Mouse (Mus musculus): ENCODE results near the gene Cenpb.
"Not testable (repeated sequence)": the region's sequence is repeated elsewhere in the genome, so short reads cannot be mapped to it uniquely, and the experiment has no call there.

The Cenpb gene

DNA sequence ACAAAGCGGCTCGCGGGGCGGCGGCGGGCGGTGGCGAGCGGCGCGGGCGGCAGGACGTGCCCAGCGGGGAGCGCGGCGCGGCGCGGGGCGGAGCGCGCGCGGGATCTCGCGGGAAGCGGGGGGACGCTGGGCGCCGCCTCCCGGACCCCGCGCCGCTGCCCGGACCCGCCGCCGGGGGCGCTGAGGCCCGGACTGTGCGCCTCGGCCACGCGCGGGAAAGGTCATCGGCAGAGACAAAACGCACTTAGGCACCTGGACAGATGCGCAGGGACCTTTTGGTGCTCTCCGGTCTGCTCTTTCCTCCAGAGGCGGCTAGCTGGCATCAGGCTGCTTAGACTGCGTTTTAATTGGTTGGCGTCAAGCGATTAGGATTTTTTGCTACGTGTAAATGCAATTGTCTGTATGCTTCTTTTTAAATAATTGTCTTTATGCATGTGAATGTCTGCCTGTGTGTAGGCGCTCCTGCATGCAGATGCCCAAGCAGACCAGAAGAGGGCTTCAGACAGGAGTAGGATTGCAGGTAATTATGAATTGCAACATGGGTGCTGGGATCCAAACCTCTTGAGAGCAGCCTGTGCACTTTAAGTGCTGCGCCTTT is at the start of gene Cenpb:
Gene Cenpb, minus strand, starts transcription at position 78 of the 598 bp plus-strand sequence.
- peak; percentile 68 for DNase-seq (ENCODE audit: low read depth, low spot score)

DNA sequence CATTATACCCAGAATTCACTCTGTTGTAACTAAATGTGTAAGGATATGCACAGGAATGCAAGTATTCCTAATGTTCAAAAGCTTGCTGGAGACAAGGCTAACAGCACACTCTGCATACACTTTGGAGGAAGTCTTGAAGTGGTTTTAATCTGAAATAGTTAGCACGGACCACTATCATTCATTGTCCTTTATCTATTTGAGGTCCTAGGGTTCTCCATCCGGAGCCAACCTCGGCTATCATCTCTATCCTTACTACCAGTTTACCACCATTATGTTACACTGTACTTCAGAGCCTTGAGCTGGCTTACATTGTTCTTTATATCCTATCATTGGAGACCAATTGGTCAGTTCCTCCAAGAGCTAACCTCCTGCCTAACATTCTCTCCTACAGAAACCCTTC is 47.4 kb upstream of the Cenpb start:
- DNase-seq (ENCODE audit: low read depth, low spot score): no peak

DNA sequence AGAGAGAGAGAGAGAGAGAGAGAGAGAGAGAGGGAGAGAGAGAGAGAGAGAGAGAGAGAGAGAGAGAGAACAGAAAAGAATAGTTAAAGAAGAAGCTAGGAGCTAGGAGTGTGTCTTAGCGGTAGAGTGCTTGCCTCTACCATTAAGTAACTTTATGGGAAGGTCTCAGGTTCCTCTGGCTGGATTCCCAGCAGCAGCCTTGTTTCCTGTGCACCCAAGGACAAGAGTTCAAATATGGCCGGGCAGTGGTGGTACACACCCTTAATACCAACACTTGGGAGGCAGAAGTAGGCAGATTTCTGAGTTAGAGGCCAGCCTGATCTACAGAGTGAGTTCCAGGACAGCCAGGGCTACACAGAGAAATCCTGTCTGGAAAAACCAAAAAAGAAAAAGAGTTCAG is 46.8 kb upstream of the Cenpb start:
- DNase-seq (ENCODE audit: low read depth, low spot score): not testable (repeated sequence)

DNA sequence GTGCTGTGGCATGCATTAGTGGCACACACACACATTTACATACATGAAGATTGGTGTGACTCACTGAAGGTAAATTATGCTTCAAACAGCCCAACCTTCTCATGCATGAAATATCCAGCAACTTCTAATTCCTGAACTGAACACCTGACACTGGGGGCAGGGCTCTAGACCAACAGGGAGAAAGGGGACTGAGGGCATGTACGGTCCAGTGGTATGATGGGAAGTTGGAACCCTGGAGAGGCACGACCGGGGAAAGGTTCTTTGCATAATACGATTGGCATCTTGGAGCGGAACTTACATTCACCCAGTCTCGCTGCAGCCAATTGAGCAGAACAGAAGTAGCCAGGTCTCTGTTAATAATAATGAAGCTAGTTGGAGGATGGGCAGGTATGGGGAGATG is 45.3 kb upstream of the Cenpb start:
- DNase-seq (ENCODE audit: low read depth, low spot score): no peak

DNA sequence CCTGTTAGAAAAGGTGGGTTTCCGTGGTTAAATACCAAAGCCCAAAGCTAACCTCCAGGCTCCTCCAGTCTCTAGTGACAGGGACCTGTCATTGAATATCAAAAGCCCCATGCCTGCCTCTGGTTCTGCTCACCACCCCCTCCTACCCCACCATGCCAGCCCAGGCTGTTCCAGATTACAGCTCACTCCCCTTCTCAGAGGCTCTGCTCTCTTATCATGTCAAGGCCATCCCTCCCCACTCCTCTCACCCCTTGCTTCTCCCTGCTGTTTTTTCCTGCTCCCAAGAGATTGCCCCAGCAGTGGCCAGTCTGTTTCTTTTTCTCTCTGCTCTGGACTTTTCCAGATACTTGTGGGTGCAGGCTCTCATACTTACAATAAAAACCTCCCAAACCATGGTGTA is 43.7 kb upstream of the Cenpb start:
- DNase-seq (ENCODE audit: low read depth, low spot score): no peak

DNA sequence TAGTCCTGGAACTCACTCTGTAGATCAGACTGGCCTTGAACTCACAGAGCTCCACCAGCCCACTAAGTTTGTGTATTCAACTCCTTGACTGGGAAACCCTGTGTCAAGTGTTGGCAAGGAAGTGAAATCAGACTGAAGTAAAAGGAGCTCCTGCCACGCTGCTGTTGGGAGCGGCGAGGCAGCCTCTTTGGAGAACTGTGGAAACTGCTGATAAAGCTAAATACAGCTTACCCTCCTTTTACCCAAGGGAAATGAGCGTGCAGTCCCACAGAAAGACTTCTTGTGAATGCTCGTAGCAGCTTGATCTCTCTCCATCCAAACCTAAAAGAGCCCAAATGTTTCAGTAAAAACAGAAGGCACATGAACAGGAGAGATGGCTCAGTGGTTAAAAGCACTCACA is 42.7 kb upstream of the Cenpb start:
- DNase-seq (ENCODE audit: low read depth, low spot score): no peak

DNA sequence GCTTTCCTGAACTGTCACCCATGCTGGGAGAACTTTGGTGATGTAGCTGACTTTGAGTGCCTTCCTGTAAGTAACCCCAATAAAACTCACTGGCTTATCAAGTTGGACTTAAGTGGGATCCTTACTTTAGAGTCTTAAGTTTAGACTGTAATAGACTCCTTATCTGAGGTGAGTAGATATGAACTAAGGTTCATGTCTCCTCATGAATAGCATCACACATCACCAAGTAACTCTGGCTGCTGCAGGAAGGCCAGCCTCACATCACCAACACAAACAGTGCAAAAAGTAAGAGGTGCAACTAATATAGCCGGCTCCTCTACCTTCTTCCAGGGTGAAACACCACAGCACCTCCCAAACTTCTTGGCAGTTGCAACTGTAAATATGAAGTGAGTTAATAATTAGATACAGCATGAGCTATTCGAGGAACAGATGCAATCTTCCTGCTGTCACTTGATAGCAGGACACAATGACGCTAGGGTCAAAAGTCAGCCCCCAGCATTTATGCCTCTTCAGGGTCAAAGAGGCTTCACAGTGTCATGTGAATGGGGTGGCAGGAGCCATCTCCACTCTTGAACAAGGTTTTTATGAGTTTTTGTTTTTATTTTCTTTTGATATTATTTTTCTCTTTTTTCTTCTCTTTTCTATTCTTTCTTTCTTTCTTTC is 42.1 kb upstream of the Cenpb start:
- DNase-seq (ENCODE audit: low read depth, low spot score): no peak

DNA sequence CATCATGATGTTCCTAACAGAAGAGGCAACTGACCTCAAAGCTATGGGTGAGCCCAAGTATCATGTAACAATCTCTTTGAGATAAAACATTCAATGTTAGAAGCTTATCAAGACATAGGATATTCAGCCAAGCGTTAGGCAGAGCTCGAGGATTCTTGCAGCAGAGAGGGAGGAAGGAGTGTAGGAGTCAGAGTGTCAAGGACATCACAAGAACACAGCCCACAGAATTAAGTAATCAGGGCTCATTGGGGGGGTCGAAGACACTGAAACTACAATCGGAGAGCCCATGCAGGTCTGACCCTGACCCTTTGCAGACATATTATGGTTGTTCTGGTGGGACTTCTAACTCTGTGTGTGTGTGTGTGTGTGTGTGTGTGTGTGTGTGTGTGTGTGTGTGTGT is 40.2 kb upstream of the Cenpb start:
- DNase-seq (ENCODE audit: low read depth, low spot score): no peak

DNA sequence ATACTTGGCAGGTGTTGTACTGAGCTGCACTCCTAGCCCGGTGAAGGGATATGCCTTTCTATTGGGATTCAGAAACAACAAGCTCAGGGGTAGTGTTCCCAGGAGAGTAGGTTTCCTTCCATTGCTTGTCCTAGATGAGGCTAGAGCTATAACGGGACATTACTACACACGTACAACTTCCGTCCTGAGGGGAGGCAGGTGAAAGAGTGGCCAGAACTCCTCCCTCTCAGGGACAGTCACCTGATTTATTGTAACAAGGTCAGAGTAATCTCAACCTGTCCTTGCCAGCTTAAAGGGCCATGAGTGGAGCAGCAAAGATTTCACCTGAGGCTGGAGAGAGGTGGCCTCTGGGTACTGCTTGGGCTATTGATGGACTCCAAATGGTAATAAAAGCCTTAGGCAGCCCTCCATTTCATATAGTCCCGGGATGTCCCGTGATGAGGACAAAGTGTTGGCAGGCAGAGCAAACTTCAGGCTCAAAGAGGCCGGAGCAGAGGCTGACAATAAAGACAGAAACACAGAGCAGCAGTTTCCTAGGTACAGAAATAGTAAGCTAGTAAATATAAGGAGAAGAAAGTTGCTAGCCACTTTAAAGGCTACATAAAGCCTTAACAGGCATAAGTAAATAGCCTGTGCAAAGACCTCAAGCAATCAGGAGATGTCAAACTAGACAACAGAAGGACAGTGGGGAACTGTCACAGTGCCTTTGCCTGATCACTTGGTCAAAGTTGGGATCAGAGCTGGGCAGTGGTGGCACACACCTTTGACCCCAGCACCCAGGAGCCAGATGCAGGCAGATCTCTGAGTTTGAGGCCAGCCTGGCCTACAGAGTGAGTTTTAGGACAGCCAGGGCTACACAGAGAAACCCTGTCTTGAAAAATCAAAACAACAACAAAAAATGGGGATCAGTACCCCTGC is 36.3 kb upstream of the Cenpb start:
- no peak for DNase-seq (ENCODE audit: low read depth, low spot score)

DNA sequence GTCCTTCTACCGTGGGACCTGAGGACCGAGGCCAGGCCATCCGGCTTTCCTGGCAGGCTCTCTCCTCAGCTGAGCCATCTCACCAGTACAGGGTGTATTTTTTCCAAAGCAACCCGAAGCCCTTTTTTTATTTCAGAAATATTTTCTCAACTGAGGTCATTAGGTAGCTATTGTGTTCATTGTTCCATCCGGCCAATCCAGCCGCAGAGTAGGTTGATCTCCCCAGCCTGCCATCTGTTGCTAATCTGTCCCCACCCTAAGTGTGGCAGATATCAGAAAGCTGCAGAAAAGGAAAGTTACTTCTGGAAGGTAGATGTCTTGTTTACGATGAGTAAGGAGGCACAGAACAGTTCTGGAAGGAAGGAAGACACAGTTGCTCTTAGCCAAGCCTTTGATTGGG is 33.9 kb upstream of the Cenpb start:
- no peak for DNase-seq (ENCODE audit: low read depth, low spot score)

DNA sequence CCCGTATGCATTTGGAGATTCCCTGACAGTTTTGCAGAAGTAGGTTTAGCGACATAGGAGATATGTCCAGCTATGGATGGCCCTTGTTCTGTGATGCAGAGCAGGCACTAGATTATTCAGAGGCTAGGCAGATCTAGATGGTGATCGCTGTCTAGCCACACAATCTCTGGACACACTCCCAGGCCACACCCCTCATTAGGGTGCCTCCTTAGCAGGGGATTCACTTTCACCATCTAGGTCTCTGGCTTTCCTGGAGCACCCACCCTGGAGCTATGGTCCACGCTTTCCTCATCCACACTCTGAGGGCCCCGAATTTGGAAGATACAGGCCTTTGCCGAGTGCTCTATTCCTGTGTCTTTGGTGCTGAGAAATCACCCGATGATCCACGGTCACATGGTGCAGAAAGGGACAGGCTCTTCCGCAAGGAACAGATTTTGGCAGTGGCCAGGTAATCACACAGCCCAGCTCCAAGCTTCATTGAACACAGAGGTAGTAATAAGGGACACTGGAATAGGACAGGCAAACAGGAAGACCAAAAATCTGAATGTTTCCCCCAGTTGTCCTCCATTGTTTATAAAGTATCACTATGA is 31.3 kb upstream of the Cenpb start:
- DNase-seq (ENCODE audit: low read depth, low spot score): no peak

DNA sequence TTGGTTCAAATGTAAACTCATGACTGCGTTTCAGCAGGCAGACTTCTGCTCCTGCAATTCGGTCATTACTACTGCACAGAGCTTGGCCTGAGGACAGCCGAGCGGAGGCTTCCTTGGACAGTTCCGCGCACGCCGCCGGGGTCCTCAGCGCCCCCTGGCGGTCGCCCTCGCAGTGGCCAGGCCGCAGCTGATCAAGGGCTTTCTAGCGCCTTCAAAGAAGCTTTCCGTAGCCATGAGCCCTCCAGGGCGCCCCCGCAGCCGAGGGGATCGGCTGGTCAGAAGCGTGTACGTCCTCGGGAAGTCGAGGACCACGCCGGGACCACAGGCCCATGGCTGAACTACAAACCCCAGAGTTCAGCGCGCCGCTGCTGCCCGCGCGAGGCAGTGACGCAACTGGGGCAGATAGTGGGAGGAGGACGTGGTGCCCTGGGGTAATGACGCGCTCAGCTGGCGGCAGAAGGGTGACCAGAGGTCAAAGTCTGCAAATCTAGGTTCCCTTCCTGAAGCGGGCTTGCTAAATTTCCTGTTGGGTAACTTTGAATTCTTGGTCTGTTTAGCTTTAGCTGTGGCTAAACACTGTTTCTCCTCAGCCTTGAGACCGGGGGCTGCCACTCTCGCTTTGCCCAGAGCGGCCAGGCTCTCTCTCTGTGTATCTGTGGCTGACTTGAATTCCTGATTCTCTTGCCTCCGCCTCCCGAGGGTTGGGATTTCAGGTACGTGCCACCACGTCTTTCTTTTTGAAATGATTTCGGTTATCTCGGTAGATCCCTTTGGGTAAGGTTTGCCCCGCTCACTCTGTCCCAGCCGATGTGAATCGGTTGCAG is 30.3 kb upstream of the Cenpb start:
- DNase-seq (ENCODE audit: low read depth, low spot score): peak; percentile 86

DNA sequence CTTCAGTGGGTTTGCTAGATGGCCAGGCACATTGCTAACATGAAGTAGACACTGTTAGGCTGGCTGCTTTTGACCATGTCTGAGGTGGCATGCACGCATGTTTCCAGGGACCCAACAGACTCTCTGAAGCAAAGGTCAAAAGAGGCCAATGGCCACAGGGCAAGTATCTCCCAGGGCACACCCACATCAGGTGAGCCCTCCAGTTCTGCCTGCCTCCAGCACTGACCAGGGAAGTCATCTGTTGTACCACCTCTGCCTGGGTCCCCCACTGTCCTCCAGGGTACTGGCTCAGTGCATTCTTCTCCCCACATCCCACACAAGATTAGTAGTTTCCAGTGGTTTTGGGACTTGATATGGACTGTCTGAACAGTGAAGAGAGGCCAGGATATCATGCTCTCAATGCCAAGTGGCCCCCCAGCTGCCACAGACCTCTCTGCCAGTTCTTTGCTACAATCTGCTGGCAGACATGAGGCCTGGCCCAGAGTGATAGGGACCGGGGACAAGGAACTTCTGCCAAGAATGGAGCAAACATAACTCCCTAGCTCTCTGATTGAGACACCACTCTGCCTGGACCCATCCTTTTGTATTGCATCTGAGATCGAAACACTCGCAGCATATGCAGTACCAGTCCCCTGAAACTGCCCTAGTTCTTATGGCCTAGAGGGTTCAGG is 29.4 kb upstream of the Cenpb start:
- no peak for DNase-seq (ENCODE audit: low read depth, low spot score)

DNA sequence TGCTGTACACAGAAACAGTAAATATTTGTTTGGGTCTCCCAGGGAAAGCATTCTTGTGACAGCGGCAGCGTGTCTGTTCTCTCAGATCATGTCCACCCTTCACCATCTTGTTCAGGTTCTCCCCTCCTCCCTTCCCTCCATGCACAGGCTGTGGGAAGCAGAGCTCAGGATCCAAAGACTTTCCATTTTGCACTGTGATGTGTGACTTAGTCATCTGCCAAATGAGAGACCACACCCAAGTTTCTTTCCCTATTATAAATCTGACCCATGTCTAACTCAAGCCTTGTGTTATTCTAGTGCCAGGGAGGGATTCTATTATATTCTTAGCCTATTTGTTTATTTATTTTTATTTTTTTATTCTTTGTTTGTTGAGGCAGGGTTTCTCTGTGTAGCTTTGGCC is 28.5 kb upstream of the Cenpb start:
- no peak for DNase-seq (ENCODE audit: low read depth, low spot score)

DNA sequence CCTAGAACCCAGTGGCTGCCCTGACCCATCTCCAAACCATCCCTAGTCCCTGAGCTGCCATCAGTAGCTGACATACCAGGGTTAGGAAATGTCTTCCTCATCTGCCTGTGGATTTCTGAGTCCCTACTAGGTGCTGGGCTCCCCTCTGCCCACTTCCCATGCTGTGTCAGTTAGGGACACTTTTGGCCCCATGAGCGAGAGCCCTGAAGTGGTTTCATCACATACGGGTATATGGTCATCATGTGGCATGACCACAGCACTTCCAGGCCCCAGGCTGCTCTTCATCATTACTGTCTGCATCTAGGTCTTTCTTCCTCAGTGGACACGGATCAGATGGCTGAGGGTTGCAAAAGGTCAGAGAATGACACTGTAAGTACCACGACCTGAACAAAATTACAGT is 26.9 kb upstream of the Cenpb start, which contains the start of gene Ap5s1:
Gene Ap5s1, plus strand, starts transcription at position 301 of the 400 bp plus-strand sequence.
- no peak for DNase-seq (ENCODE audit: low read depth, low spot score)

DNA sequence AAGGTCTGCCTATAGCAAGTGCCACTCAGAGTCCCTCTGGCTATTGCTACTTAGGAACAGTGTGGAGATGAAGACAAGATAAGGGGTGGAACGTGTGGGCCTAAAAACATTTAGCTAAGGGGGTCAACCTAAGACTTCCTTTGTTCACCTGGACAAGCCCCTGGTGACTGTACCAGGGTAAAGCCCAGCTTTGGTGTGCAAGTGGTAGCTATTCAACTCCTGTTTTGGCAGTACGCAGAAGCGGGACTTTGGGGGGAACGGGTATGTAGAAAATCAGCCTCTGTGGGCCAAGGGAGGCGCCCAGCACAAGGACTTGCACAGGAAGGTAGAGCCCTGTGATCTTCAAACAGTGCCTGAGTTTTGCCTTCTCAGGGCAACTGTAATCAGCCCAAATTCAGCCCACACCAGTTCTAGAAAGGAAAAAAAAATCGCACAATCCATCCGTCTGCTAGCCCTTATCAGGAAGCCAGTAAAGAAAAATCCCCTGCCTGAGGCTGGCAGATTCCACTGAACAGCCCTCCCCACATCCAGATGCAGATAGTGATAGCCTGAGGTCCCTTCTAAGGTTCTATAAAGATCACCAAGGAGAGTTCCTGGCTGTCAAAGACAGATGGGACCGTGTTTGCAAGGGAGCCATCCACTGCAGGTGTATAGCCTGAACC is 25.8 kb upstream of the Cenpb start:
- no peak for DNase-seq (ENCODE audit: low read depth, low spot score)

DNA sequence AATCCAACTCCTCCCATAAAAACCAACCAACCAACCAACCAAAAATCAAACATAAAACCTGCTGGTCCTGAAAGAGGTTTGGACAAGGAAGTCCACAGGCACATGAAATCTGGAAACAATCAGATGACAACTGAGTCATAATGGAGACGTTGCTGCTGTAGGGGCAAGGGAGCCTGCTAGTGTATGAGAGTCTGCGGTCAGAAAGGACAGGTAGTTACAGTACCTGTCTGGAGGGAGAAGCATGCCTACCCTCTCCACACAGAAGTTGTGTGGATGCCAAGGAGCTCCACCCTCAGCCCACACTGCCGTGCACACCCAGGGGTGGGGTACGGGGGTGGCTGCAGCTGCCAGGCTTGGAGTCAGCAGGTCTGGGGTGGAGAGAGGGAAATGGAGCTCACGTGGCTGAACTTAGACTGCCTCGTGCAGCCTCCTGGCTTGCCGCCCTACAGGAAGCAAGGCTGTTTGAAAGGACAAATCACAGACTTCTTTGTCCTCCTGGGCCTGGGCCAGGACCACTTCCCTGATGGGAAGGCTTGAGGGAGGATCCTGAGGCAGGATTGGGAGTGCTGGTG is 24.6 kb upstream of the Cenpb start:
- DNase-seq (ENCODE audit: low read depth, low spot score): no peak

DNA sequence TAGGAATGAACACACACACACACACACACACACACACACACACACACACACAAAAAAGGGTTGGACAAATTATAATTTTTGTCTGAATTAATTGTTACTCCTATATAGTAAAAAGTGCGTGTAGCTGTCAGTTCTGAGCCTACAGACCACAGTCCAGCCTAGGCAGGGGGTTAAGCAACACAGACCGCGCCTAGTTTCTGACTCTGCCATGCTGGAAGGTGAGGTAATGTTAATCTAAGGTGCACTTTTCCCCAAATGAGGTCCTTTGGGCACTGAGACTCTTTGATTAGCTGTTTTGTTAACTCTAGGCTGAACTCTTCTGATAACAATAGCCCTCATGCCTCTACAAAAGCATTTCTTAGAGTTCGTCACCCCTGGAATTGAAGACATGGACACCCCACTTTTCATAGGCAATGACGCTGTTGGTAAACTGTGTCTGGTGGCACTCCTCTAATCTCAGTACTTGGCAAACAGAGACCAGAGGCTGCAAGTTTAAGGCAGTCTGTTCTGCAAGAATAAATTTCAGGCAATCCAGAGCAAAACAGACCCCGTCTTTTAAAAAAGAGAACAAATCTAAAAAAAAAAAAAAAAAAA is 24.0 kb upstream of the Cenpb start:
- no peak for DNase-seq (ENCODE audit: low read depth, low spot score)

DNA sequence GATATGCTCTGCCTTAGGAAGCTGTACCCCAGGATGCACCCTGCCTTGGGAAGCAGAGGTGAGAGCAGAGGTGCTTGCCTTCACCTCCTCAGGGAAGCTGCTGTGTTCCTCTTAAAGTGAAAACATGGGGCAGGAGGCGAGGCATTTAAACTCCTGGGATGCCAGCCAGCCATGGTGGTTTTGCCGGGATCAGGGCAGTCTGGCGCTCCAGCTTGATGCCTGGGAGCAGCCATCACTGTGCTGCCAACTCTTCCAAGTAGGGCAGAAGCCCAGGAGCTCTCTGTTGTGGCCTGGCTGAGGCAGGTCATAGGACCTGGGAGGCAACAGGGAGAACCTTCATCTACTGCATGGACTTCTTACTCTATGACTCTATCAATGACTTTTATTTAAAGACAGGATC is 21.4 kb upstream of the Cenpb start:
- no peak for DNase-seq (ENCODE audit: low read depth, low spot score)

DNA sequence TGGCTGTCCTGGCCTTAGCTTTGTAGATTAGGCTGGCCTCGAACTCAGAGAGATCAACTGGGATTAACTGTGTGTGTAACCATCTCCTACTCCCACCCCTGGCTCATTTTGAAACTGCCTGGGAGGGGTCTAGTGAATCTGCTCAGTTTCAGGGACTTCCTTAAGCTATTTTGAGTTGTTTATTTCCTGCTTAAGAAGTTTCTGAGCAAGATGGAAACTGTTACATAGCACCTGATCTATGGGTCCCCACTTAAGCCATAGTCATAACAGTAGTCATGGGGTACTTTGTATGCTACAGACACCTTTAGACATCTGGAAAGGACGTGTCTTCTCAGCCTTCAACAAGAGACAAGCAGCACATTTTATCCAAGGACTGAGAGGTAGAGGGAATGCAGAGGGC is 20.8 kb upstream of the Cenpb start:
- DNase-seq (ENCODE audit: low read depth, low spot score): no peak
